Mouse (Mus musculus) thymus, postnatal 25 days (tissue): ENCODE measurements around the gene Psmd1.
"Not testable (repeated sequence)": the region's sequence is repeated elsewhere in the genome, so short reads cannot be mapped to it uniquely, and the experiment has no call there.

Source experiments
- DNase-seq: peaks from one replicate; pipeline ENCODE4 v3.0.0; 2022

The Psmd1 gene

DNA sequence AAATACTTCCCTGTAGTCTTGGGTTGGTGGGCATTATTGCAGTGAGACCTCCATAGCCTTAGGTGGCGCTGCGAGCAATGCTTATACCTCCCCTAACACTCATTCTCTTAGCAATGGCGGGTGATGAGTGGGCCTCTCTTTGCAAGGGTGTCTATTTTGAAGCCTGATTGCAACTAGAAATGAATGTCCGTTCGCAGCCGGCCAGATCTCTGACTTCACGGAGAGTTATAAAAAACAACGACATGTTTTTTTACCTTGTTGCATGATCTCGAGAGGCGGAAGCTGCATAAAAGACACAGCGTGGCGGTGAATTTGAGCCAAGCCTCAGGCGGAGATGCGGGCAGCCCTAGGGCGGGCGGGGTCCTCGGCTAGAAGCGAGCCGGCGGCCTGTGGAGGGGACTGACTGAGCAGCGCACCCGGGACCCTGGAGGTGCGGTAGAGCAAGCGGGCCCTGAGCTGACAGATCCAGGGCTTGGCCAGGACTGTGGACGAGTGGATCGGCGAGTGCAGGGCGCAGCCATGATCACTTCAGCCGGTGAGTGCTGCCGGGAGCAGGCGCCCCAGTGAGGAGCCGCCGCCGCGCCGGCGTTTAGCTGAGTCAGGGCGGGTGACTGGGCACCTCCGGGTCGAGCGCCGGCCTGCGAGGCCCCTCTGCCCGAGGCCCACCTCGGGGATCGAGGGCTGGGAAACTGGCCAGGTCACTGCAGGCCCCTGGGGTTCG lies at the start of gene Psmd1:
Gene Psmd1, plus strand, starts transcription at position 117 of the 721 bp plus-strand sequence.
- peak; percentile 92 for DNase-seq

DNA sequence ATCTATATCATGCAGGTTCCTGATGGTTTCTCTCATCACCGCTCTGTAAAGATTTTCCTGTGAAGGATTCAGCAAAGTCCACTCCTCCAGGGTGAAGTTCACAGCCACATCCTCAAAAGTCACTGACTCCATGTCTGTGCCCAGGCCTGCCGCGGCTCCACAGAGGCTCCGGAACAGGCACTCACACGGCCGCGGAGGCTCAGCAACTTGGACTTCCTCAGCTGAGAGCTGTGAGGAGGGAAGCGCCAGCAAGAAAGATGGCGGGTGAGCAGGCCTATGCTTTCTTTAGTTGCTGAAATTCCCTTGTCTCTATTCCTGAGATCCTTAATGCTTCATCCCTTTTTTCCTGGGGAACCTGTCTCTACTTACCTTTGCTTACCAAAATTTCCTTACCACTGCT lies 48.4 kb upstream of the Psmd1 start:
- DNase-seq = not testable (repeated sequence)

DNA sequence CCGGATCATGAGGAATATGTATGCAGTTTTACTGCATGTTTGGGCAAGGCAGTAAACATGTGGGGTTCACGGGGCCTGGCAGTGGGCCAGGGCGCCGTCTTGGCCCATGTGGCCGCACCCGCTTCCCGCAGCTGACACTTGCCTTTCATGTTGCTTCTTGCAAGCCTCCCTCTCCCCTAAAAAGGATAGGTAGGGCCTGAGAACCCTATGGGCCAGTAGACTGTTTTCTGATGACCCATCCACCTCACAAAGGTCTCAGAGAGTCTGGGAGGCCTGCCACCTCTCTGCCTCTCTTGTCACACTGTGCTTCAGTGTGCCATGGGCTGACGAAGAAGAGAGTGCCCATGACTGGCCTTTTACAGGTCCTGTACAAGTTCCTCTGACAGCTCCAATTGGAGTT lies 47.7 kb upstream of the Psmd1 start, which contains the start of gene Spata3:
Gene Spata3, plus strand, starts transcription at position 301 of the 400 bp plus-strand sequence.
- DNase-seq = no peak

DNA sequence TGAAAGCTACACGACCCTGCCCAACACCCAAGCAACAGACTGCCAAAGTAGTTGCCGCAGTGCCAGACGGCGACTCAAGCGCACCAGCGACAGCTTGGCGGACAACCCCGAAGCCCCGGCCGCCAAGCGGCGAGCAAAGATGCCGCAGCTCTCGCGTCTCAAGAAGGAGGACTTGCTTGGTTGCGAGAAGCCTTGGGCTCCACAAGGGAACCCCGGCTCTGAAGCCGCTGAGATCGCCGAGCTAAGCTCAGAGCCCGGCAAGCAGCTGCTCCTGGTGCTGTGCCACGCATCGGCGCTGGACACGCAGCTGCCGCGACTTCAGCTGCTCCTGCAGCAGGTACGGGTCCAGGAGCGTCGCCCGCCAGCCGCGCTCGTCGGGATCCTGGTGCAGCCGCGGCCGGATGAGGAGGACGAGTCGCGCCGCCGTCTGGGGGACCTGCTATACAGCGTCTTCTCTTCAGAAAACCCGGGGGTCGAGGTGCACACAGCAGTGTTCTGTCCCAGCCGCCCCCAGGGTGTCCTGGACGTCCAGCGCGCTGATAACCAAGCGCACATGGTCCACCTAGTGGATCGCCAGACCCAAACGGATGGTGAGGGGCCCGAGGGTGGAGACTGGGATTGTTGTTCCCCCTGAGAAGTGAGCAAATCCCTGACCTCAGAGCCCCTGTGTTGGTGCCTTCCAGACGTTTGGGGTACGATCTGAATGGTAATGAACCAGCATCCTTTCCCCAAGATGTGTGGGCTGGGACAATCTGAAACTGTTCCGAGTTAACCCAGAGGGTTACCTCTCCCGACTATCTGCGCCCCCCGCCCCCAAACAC lies 45.7 kb upstream of the Psmd1 start:
- DNase-seq = peak; percentile 50

DNA sequence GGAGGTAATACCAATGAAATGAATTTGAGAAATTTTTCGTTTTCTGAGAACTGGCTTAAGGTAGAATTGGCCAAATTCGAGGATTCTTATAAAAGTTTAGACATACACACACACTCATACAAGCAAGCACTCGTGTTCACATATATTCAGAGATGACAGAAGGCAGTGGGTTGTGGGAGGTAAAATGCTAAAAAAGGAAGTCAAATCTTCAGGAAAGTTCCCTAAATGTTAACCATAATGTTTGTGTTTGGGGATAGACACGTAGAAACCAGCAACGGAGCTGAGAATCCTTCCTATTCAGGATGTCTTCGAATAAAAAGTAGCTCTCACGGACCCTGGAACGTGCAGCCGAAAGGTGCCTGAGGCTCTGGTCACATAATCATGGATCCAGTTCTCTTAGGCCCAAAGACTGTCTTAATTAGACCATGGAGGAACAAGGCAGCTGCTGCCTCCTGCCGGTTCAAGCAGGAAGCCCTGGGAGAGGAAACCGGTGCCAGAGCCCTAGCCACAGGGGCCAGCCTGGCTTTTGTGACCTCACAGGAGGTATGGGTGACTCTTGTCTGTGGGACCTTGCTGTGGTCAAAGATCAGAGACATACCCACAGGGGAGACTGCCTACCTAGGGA lies 42.7 kb upstream of the Psmd1 start:
- DNase-seq = peak; percentile 25

DNA sequence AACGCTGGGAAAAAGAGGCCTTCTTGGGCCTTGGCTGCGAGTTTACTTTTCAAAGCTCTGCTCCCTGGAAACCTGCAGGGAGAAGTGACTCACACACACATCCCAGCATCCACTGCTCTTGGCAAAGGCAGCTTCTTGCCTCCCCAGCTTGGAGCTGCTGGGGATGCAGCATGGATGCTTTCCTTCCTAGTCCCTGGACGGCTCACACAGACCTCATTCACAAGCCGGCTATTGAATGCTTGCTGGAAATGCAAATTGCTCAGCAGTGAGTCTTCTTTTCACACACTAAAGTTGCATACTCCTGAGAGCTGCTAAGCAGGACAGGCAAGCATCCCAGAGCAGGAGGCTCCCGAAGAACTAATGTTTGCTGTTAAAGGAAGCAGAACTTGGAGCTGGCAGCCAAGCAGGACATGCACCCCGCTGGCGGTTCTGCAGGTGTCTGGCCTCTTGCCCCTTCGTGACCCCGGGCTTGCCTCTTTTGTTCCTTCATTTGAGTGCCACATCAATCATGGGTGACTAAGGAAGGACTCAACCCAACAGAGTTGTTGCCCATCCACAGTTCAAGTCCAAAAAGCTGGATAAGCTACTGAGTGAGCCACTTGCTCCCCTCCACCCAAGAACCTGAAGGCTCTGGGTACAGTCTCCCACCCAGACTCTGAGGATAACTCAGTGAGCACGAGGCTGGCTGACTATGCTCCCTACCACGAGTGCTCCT lies 31.8 kb upstream of the Psmd1 start:
- DNase-seq = no peak

DNA sequence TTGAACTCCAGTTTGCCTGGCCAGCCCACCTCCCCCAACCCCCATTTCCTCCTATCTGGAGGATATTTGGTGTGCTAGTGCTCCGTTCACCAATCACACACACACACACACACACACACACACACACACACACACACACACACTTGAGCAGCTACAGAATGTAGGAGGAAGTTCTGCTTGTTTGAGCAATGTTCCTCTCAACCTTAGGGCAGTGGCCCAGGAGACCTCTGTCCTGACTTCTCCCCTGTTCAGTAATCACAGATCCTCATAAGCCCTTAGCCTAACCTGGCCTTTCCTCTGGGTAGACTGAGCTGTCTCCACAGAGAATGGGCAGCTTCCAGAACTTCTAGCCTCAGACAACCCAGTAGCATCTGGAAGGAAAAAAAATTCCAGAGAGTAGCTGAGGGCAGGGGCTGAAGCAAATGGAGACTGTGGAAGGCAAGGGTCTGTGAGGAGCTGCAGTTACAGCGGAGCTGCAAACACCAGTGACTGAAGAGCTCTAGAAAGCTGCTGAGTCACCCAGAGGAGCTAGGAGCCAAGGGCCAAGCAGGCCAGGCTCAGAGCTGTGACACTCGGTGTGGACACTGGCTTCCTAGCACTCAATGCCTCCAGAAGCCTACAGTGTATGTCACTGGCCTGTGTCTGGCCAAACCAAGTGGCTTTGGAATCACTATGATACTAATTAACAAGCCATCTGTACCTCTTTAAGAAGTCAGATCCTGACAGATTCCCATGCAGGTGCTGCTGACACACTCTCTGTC lies 25.8 kb upstream of the Psmd1 start:
- DNase-seq = no peak

DNA sequence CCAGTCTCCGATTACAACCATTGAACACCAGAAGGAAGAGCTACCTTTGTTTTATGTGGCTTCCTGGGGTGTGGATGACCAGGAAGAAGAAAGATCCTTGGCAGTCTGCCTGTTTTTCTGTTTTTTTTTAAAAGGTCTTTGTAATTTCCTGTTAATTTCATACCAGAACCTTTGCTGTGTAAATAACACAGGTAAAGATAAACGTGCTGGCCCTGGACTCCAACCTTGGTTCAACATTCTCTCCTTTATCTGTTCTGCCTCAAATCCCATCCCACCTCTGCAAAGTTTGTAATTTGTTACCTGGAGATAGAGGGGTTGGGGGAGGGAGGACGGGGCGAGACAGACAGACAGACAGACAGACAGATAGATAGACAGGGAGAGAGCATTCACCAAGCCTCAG lies 24.1 kb upstream of the Psmd1 start:
- DNase-seq = no peak

DNA sequence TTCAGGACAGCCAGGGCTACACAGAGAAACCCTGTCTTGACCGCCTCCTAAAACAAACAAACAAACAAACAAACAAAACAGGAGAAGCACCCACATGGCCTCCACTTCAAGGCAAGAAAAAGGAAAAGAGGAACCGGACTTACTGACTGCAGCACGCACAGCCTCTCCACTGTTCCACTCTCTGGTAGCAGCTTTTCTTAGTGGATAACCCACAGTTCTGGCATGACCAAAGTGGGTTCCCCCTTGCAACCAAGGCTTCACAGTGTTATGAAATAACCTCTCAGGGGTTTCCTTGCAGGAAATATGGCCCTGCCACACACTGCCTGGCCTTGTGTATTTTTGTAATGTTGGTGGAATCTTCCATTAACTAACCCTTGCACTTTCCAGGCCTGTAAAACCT lies 23.4 kb upstream of the Psmd1 start:
- no peak for DNase-seq

DNA sequence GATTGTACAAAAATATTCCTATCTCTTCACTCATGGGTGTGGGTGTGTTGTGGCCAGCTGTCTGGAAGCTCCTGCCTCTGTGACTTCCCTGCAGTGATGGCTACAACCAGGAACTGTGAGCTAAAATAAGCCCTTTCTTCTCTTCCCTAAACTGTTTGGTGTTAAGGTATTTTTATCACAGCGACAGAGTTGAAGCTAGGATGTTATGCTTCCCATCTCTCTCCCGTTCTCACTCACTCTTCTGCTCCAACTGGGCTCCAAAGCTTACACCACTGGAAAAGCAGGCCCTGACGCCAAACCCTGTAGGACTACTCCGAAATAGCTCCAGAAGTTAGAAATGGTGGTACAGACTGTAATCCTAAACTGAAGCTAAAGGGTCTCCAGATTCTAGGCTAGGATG lies 19.1 kb upstream of the Psmd1 start:
- DNase-seq = no peak

DNA sequence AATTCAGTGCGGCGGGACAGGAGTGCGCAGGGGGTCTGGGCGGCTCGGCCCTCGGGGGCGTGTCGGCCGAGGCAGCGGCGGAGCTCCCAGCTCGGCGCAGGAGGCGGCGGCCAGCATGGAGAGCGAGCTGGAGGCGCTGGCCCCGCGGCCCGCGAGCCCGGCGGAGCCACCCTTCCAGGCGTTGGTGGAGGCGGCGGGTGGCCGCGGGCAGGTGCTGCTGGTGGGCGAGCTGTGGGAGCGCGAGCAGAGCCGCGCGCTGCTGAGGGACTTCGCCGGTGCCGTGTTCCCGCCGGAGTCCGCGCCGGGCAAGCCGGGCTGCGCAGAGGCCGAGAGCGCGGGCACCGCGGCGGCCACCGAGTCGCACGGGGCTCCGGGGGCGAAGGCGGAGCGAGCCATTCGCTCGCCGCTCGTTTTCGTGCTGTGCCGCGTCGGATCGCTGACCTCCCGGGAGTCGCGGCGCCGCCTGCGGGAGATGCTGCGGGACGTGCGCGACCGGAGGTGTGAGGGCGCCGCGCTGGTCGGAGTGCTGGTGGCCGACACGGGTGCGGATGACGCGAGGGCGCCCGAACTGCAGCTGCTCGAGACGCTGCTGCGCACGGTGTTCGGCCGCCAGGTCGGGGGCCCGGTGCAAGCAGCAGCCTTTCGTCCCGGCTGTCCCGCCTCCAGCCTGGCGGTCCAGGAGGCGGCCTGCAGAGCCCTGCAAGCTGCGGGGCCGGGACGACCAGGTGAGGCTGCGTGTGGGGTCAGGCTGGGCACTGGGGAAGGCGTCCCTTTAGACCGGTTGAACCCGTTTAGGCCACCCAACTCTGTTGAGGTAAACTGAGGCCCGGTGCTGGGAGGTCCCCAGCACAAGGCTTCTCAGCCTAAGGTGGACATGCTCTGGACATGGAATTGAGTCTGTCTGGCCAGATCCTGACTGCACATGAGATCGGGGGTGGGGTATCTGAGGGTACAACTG lies 18.1 kb upstream of the Psmd1 start, which contains the start of gene 2810459M11Rik:
Gene 2810459M11Rik, plus strand, starts transcription at position 16 of the 958 bp plus-strand sequence.
- DNase-seq = peak; percentile 12

DNA sequence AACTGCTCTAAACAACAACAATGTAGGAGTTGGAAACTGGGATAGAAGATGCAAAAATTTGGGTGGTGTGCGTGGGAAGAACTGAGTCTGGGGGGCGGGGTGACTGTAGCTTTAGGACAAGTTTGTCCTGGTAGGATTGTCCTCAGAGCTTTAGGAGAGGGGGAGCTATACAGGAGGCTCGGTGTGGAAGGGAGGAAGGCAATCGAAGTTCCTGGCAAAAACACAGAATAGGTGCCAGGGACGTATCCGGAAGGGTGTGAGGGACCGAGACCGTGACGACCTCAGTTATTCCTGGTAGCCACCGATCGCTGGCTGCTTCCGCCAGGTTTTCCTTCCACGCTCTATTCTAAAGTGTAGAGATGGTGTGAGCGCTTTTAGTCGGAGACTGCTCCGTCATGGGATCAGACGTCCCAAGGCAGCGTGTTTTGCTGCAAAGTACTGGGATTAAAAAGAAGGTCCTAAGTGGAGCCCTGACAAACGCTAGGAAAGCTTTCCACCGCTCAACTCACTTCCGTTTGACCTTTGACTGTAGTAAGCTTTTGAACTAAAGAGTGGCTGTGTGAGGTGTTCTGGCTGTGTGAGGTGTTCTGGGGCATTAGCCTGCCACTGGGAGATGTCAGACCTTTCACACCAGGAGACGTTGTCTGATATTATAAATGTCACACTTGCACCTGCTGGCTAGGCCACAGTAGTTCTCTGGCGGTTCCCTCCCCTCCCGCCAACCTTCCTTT lies 17.2 kb upstream of the Psmd1 start:
- DNase-seq = no peak

DNA sequence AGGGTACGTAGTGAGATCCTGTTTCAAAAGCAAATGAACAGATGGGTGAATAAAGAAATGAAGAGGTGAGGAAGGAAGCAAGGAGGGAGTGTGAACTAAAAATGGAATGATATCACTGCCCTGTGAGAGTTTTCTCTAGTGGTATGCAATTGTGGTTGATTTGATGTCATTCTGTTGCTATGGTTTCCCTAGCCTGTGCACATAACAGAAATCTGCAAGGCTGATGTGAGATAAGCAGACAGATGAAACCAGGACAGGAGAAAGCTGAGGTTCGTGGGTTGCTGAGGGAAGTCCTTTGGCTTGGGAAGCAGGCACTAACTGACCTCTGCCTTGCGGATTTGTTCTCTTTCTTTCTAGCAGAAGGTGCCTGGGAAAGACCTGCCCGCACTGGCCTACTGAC lies 16.0 kb upstream of the Psmd1 start:
- no peak for DNase-seq

DNA sequence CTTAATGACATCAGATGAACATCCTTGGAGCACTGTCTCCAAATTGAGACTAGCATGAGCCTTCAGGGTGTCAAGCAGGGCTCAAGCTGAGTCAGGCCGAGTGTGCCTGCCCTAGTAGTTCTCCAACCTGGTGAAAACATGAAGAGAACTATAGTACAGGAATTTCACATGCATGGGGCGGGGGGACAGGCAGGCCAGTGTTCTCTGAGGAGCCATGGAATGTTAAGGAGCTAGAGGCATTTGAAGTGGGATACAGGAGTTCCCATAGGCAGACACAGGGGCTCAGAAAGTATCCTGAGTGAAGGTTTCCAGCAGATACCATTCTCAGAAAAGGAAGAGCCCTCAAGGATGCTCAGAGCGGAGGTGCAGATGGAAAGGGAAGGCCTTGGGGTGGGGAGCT lies 15.4 kb upstream of the Psmd1 start:
- no peak for DNase-seq

DNA sequence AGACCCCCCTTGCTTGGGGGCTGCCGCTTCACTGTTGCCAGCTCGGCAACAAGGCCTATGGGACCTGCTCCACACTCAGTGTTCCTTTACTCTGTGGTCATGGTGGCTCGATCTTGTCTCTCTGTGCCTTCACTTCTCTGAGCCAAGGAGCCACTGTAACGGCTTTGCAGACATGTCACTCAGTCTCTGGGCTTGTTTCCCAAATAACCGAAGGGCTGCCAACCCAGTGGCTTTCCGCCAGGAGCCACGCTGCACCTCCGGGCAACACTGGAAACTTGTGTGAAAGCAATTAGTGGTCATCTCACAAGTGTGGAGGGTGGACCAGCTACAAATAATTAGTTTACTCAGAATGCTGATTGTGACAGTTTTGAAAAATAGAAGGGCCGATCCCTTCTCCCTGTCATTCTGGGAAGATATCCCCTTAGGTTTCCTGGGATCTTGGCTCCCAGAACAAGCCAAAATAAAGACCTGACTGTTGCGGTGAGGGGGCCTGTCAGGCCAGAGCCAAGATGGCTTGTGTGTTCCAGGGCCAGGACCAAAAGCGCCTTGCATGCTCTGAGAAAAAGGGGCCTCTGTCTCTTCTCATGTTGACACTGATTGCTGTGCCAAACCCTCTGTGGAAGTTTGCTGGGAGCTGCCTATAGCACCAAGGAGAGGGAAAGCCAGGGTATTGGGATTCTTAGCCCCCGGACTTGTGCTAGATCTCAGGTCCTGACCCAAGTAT lies 10.8 kb upstream of the Psmd1 start:
- DNase-seq = no peak

DNA sequence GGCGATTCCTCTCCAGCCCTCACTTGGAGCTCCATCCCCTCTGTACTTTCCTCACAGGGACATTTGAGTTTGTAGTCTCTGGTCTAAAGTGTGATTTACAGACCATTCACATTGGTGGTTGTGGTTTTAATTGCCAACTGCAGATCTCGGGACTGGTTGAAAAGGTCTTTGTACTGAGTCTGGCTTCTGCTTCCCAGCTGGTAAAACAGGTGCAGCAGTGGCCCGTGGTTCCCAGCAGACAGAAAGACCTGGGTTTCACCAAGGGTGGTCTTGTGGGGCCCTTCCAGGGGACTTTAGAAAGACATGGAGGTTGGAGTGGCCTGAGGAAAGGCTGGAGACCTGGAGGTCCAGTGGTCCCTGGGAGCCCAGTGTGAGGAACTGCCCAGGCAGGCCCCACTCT lies 9.2 kb upstream of the Psmd1 start:
- no peak for DNase-seq

DNA sequence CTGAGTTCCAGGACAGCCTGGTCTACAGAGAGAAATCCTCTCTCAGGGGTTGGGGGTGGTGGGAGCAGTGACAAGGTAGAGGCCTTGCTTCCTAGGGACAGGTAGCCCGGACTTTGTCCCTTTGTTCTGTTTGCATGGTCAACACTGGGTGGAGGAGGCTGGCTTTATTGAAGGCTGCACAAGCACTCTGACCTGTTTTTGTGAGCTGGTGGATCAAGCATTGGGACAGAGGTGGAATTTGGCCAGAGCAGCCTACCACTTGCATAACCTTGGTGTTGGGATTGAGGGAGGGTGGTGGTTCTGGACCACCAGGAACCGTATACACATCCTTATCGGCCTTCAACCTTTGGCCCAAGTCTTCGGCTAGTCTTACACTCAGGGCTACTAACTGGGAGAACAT lies 7.9 kb upstream of the Psmd1 start:
- DNase-seq = no peak

DNA sequence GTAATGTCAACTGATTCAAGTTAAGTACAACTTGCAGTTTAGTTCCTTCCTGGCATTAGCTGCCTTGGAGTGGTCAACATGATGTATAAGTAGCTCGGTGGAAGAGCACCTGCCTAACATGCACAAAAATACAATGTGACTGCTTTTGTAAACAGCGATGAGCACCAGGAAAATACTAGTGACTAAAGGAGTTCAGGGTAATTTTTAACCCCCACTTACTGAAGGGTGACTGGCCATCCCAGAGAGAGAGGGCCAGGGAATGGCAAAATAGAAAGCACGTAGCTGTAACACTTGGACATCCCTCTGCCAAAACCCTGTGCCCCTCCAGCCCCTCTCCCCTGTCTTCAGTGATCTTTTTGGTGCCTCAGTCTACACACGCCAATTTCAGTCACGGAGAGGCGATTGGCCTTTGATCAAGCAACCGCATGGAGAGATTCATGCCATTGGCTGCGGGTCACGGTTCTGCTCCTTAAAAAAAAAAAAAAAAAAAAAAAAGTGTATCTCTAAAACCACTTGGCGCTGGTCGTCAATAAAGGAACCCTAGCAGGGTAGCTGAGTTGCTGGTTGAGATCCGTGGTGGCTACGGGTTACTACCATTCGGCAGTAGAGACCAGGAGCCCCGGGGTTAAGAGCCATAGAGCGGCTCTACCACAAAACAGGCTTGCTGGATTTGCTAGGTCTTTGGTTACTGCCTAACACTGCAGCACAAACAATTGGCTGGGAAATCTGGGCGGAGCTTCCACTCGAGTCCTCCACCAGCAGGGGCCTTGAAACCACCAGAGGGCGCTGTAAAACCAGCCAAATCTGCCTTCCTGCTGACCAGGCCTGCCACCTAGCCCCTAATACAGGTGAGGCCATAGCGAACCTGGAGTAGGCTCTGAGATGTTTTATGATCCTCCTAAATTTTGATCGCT lies 5.1 kb upstream of the Psmd1 start:
- DNase-seq = peak; percentile 91

DNA sequence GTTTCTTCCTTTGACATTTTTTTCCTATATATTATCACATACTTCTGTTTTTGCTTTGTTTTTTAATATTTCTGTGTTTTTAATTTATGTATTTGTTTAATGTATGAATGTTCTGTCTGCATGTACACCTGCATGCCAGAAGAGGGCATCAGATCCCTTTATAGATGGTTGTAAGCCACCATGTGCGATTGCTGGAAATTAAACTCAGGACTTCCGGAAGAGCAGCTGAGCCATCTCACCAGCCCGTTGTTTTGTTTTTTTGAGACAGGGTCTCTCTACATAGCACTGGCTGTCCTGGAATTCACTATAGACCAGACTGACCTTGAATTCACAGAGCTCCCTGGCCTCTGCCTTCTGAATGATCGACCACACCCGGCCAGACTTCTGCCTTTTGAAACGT lies 1.7 kb upstream of the Psmd1 start:
- DNase-seq = no peak
